Mouse (Mus musculus) gastrocnemius, adult 2 months (tissue): ENCODE measurements around the gene Mxra7. TPM values are rescaled to one million over a fixed set of nuclear protein-coding genes. Genes with fewer than 3 reads are reported as not detected.
"Not testable (repeated sequence)": the region's sequence is repeated elsewhere in the genome, so short reads cannot be mapped to it uniquely, and the experiment has no call there.

ENCODE experiments used
- DNase-seq: peaks from one replicate; pipeline ENCODE4 v3.0.0; 2022
- H3K27ac ChIP-seq: fragments of 200-600 bp; 2 replicates; pipeline ENCODE4 v1.8.1; 2022; ENCODE audit warnings: mild to moderate bottlenecking
- H3K4me3 ChIP-seq: fragments of 200-600 bp; 2 replicates; pipeline ENCODE4 v1.8.1; 2022; ENCODE audit warnings: mild to moderate bottlenecking, moderate library complexity
- CTCF ChIP-seq: fragments of 200-600 bp; IDR thresholded peaks from 2 replicates; pipeline ENCODE4 v1.8.1; 2022; ENCODE audit warnings: antibody characterized with exemption, mild to moderate bottlenecking, moderate library complexity
- intact Hi-C: fragments of 180-260 bp; cut with DNase I; formaldehyde crosslinking; loops from one replicate; pipeline ENCODE4 v1.15.1; 2025
- total RNA-seq, 2 experiments: library from RNA; stranded (reverse); gene quantifications; 2 replicates each; pipeline ENCODE4 v1.2.3; 2021

Mxra7 gene
- total RNA-seq, 2 experiments from 2014 or later: 6.7 to 12.7 TPM

DNA sequence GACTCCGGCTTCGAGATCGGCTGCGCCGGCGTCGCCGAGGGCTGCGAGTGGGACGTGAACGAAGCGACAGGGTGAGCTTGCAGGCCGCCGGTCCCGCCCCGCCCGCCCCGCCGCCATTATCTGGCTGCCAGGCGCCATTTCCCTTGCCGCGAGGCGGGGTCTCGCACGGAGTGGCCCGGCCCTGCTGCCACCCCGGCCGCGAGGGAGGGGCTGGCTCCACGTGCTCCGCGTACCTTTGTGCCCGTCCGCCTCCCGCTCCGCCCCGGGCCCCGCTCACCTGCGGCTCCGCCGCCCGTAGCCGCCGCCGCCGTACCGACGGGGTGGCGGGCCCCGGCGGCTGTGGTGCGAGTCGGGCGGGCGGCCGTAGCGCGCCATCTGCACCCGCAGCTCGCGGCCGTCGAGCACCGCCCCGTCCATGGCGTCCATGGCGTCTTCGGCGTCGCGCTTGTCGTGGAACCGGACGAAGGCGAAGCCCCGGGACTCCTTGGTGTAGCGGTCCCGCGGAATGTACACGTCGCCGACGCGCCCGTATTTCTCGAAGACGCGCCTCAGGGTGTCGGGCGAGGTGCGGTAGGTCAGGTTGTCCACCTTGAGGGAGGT, 24.5 kb upstream of the Mxra7 start, which contains the start of gene Mfsd11:
Mfsd11 (plus strand) TSS at position 150 of the 600 bp plus-strand sequence.
- intact Hi-C loops: loop anchor here (1.0 kb wide), 1 partner anchor 9 kb away; the partner anchor contains the start of genes Jmjd6 and Mettl23
- no peak for TF ChIP-seq CTCF

DNA sequence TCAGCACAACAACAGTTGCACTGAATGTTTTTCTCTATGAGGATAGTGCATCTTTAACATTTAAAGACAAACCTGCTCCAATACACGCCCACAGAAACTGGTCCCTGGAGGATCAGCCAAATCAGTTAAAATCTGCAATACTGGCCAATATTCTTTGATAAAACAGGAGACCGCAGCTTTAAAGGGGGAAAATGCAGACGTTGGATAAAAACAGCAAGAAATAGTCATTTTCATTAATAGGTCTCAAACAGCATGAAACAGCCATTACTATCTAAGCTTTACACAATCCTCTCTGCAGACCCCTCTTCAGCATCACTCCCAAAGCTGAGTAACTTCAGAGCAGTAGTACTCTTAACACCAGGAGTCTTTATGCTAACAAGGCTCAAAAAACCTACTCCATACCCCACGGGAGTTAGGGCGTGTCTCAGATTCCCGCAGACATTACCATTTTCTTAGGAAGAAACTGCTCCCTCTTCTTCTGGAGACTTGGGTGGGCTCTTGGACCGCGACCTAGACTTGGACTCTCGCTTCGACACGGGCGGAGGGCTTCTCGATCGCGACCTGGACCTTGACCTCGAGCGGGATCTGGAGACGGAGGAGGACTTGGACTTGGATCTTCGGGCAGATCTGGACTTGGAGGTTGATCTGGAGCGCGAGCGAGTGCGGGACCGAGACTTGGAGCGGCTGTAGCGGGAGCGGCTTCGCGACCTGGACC, 23.9 kb upstream of the Mxra7 start:
- H3K27ac ChIP-seq: peak overlapping the region; percentile 99
- H3K4me3 ChIP-seq: peak overlapping the region; percentile 93
- TF ChIP-seq CTCF: no peak
- no peak for DNase-seq
- intact Hi-C loops: loop anchor here (1.0 kb wide), 1 partner anchor 8 kb away; the partner anchor contains the start of genes Jmjd6 and Mettl23

More for the DNA sequence above, 24.5 kb upstream of the Mxra7 start, which contains the start of gene Mfsd11:
- peak; percentile 90 for DNase-seq
- peak within 1 kb of the TSS; percentile 99 for H3K27ac ChIP-seq
- peak within 1 kb of the TSS; percentile 93 for H3K4me3 ChIP-seq

DNA sequence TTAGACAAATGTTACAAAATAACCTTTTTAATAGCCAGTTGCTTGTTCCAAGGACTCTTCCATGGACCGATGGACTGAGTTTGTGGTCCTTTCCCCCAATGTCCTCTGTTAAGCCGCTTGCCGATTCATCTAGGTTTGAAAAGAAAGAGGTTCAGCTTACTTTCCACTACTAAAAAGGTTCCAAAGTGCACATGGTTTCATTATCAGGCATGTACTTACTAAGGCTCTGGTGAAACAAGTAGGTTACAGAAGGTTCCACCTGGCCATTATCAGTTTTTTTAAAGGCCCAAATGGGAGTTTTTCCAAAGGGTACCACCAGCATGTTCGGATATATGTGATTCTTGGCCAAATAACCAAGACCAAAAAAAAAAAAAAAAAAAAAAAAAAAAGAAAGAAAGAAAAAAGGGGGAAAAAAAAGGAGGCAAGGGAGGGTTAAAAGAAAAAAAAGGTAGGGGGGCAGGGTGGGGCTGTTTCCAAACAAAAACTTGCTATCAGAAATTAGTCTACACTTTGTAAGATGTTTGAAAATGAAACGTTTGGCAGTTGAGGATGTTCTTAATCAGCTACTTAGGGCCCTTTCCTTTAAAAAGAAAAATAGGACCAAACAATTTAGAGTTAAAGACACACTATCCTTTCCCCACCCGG, 23.1 kb upstream of the Mxra7 start:
- Histone ChIP-seq H3K4me3 (peak overlapping the region; percentile 93), H3K27ac (peak overlapping the region; percentile 99)
- no peak for TF ChIP-seq CTCF
- no peak for DNase-seq
- intact Hi-C loops: no loop called here

DNA sequence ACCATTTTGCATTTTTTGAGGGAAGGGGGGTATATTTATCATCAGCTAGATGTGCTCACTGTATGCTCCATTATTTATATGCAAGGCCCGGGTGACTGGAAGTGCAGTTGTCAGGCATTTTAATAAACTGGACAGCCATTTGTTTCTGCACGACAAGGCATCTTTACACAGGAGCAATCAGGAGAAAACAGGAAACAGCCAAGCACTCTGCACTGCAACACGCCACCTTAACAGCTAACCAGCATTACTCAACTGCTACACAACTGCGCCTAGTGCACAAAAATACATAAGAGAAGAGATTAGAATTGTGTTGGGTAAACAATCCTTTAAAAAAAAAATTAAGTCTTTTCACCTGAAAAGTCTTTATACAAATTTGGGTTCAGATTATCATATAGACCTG, 22.2 kb upstream of the Mxra7 start:
- intact Hi-C loops: no loop called here
- Histone ChIP-seq H3K27ac (no peak overlapping the region), H3K4me3 (peak overlapping the region; percentile 93)
- TF ChIP-seq CTCF: no peak
- no peak for DNase-seq

DNA sequence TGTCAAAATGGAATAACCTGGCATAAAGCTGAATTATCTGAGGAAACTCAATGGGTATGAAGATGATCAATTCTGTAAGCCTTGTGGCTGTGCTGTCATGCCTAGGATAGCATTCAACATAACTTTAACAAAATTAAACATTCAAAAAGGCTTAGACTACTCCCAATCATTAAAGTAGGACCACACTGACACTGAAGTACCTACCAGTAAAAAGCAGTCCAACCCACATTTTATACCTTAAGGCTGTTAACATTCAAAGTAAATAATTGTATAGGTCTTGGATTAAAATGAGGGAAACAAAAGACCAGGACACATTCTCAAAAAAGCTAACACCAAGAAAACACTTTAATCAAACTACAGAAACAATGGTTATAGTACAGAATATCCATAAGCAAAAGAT, 21.7 kb upstream of the Mxra7 start:
- H3K27ac ChIP-seq: no peak overlapping the region
- no peak for TF ChIP-seq CTCF
- H3K4me3 ChIP-seq: peak overlapping the region; percentile 93
- intact Hi-C loops: no loop called here
- DNase-seq: no peak

DNA sequence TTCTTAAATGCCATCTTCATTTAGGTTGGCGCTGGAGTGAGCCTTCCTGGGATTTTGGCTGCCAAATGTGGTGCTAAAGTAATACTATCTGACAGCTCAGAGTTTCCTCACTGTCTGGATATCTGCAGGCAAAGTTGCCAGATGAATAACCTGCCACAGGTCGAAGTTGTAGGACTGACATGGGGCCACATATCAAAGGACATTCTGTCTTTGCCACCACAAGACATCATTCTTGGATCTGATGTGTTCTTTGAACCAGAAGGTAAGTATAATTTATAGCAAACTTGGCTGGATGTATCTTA, 21.0 kb upstream of the Mxra7 start:
- DNase-seq, H3K4me3 ChIP-seq, intact Hi-C loops: not testable (repeated sequence)
- peak overlapping the region; percentile 32 for H3K27ac ChIP-seq

DNA sequence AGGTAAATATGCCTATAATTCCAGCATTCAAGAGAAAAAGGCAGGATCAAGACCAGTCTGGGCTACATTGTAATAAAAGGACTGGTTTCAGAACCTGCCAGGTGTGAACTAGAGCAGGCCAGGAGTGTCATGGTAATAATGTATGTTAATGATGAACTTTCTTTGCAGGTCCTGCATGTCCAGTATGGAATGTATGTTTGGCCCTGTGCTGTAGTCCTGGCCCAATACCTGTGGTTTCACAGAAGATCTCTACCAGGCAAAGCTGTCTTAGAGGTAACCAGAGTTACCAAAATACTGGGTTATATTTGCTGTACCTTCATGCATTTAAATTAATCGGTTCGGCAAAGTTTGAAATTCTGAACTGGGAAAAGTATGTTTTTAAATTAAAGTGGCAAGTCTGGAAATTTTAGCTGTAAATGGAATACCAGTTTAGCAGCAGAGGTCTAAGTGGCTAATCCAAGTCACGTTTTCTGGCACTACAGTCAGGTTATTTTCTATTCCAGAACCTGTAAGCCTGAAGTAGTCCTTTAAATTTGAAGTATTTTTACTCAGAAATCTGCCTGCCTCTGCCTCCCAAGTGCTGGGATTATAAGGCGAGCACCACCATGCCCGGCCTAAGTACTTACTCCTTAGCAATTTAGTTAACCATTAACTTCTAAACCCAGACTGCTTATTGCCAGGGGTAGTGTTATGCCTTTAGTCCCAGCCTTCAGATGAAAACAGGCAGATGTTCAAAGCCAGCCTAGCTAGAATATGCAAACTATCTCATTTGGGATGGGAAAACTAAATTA, 20.4 kb upstream of the Mxra7 start:
- intact Hi-C loops: no loop called here
- no peak for TF ChIP-seq CTCF
- H3K27ac ChIP-seq: peak overlapping the region; percentile 32
- DNase-seq: no peak
- no peak overlapping the region for H3K4me3 ChIP-seq

DNA sequence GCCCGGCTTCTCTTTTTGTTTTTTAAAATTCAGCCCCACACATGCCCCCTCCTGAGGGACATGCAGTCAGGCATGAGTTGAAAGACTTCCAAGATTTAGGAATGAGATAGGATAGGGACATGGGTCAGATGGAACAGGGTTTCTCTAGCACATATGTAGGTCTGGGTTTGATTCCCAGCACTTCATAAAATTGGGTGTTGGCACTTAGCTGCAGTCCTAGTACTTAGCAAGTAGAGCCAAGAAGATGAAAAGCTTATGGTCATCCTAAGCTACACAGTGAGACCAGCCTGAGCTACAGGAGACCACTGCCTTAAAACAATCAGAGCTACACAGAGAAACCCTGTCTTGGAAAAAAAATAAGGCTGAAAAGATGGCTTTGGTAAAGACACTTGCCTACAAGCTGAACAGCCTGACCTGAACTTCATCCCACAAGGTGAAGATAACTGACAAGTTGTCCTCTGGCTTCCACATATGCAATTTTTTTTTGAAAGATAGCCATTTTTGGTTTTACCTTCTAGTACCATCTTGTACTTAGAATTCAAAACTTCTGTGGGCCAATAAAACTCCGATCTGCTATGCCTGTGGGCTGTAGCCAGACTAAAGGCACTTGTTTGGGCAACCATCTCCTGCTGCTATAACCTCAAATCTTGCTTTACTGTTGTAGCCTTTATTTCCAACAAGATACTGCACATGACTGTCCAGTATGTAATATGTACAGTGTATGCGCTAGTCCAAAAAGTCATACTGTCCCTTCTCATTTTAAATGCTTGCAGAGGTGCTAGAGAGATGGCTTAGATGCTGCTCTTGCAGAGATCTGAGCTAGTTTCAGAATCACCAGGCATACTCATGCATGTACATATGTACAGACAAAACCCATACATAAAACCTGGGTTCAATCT, 19.6 kb upstream of the Mxra7 start:
- no peak for TF ChIP-seq CTCF
- no peak overlapping the region for H3K27ac ChIP-seq
- no peak overlapping the region for H3K4me3 ChIP-seq
- intact Hi-C loops: no loop called here
- no peak for DNase-seq

DNA sequence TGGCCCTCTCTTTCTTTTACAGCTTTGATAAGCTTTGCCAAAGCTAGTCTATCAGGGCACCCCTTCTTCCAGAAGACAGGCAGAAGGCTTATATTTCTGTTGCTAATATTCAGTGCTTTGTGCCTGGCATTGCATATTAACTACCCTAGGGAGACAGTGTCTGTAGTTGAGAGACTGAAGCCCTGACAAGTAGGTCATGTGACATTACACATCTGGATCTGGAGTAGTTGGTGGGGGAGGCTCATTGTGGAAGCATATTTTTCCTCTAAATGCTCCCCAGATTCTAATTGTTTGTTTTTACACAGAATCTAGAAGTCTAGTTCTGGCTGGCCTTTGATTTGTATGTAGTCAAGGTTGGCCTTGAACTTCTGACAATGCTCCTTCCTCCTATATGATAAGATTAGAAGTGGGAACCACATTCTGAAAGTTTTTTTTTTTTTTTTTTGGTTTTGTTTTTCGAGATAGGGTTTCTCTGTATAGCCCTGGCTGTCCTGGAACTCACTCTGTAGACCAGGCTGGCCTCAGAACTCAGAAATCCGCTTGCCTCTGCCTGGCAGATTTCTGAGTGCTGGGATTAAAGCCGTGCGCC, 18.8 kb upstream of the Mxra7 start:
- DNase-seq: no peak
- intact Hi-C loops: no loop called here
- no peak overlapping the region for H3K4me3 ChIP-seq
- no peak for TF ChIP-seq CTCF
- H3K27ac ChIP-seq: no peak overlapping the region

DNA sequence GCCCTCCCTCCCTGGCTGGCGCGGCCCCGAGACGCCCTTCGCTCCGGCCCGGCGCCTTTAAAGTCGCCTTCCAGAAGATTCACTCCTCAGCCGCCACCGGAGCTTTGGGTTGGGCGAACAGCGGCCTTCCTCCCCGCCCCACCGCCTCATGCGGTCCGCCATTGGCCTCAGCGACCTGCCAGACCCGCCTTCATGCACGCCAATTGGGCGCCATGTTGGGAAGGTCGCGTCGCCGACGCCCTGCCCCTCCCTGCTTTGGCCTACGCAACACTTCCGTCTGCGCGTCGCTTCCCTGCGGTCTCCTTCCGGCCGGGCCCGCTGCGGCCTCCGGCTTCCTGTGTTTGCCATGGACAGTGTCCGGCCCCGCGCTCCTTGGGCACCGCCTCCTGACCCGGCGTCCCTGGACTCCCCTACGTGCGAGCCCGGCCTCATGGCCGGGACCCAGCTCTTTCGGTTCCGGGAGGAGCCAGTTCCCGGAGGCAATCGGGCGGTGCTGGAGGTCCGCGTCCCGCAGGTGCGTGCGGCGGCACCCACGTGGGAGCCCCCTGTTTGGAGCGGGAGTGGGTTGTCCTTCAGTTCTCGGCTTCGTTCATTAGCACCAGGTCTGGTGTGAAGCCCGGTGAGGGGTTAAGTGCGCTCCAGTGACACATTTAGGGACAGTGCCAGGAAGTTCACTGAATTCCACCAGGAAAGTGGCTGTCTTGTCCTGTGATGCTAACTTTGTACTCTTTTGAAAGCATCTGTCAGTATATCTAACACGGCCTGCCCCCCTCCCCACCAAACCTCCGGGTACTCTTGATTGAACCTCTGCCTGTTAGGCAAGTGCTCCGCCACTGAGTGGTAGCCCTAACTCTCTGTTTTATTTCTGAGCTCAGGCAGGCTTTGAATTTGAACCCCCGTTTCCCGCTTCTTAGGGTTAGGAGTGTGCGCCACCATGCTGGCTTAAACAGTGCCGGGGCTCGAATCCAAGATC, 15.7 kb upstream of the Mxra7 start, which contains the start of the genes Mettl23 and Jmjd6:
Mettl23 (plus strand) TSS at position 18 of the 973 bp plus-strand sequence.
Jmjd6 (minus strand) TSS at position 189 of the 973 bp plus-strand sequence.
- intact Hi-C loops: loop anchor here (1.0 kb wide), 1 partner anchor 9 kb away; the partner anchor contains the start of gene Mfsd11
- Histone ChIP-seq H3K27ac (peak within 1 kb of the TSS; percentile 99), H3K4me3 (peak within 1 kb of the TSS; percentile 93)
- no peak for TF ChIP-seq CTCF
- peak; percentile 99 for DNase-seq
